Mouse (Mus musculus): ENCODE measurements at regions not wholly inside any gene's neighbourhood (a gene's known extent, or its start where the extent isn't known, plus 50 kb on each side); places are given as distances from the start of the nearest gene placed in this dataset.

DNA sequence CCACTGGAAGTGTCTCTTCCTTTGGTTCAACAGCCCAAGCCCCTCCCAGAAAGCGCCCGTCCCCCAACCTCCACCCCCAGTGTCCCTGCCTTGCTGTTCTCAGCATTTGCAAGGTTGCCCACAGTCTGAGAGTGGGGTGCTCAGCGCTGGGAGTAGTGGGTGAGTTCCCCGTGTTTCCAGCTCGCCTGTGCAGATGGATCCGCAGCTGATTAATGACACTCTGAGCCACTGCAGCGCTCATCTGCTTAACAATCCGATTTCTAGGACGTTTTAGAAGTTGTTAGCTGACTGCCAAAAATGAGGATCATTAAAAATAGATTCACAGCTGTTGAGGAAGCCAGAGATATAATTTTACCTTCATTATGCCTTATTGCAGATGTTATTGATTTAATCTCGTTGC lies 280.0 kb upstream of the Npvf start:
- Histone ChIP-seq H3K4me3 (ENCODE audit: low read depth, low read length) (no peak overlapping the region), H3K27ac (ENCODE audit: low read length) (peak overlapping the region; percentile 54), H3K36me3 (ENCODE audit: control insufficient read depth, insufficient read depth, low read length) (no peaks in the 10 kb centered on the region), H3K4me2 (ENCODE audit: low read length) (no peak overlapping the region), H3K27me3 (ENCODE audit: control insufficient read depth, insufficient read depth, low read depth, low read length) (no peaks in the 10 kb centered on the region), H3K9me3 (replicated peaks; ENCODE audit: control insufficient read depth, low read length, poor library complexity, severe bottlenecking) (no peaks in the 10 kb centered on the region), H3K9ac (ENCODE audit: low read depth, low read length) (no peak overlapping the region; the same call in 1 of the 2 replicates), H3K4me1 (ENCODE audit: control insufficient read depth, insufficient read depth, low read length) (no peaks in the 10 kb centered on the region)
- no peak for ATAC-seq
- WGBS, result 66% methylated on average over 10 of the region's 10 CpGs

DNA sequence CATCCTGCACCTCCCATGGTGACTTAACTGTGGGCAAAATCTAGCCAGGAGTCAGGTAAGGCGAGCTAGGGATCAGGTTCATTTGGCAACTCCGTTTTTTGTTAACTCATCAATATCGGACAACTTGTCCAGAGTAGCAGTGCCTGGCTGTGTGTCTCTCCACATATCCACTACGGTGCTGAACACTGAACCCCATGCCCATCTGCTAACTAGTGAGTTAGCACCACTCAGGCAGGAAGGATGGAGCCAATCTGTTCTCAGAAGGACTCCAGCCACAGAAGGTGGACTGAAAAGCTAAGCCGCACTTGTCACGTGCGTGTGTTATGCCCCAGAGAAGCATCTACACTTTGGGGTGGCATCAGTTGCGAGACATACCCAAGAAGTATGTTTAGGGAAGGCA lies 282.1 kb upstream of the Npvf start:
- ATAC-seq, result no peak
- Histone ChIP-seq H3K4me1 (ENCODE audit: control insufficient read depth, insufficient read depth, low read length) (no peaks in the 10 kb centered on the region), H3K27ac (ENCODE audit: low read length) (no peak overlapping the region), H3K27me3 (ENCODE audit: control insufficient read depth, insufficient read depth, low read depth, low read length) (no peaks in the 10 kb centered on the region), H3K9me3 (replicated peaks; ENCODE audit: control insufficient read depth, low read length, poor library complexity, severe bottlenecking) (no peaks in the 10 kb centered on the region), H3K9ac (ENCODE audit: low read depth, low read length) (no peak overlapping the region), H3K4me2 (ENCODE audit: low read length) (no peak overlapping the region), H3K36me3 (ENCODE audit: control insufficient read depth, insufficient read depth, low read length) (no peaks in the 10 kb centered on the region), H3K4me3 (ENCODE audit: low read depth, low read length) (no peak overlapping the region)
- 87% methylated on average over 8 of the region's 8 CpGs for WGBS

DNA sequence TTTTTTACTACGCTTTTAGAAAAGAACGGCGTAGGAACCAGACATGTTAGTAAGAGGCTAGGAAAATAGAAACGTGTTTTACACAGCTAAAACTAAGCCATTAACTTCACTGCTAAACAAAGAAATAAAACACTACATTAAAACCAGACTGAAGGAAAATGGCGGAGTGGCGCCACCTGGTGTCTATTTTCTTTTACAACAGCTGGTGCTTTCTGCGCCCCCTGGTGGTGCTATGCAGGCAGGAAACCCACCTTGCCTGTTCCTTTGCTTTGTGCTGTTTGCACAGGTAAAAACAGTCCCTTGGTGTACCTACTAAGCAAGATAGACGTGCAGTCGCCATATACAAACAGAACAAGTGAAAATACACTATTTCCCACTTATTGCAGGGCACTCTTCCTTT lies 282.9 kb upstream of the Npvf start:
- H3K36me3 ChIP-seq (ENCODE audit: control insufficient read depth, insufficient read depth, low read length), result no peaks in the 10 kb centered on the region
- ATAC-seq, result no peak
- H3K4me2 ChIP-seq (ENCODE audit: low read length), result no peak overlapping the region
- H3K27me3 ChIP-seq (ENCODE audit: control insufficient read depth, insufficient read depth, low read depth, low read length), result no peaks in the 10 kb centered on the region
- WGBS, result 31% methylated on average over 9 of the region's 9 CpGs
- H3K9me3 ChIP-seq (replicated peaks; ENCODE audit: control insufficient read depth, low read length, poor library complexity, severe bottlenecking), result no peaks in the 10 kb centered on the region
- H3K4me3 ChIP-seq (ENCODE audit: low read depth, low read length), result no peak overlapping the region
- no peak overlapping the region for H3K27ac ChIP-seq (ENCODE audit: low read length)
- no peak overlapping the region for H3K9ac ChIP-seq (ENCODE audit: low read depth, low read length)
- no peaks in the 10 kb centered on the region; the same call in 1 of the 2 replicates for H3K4me1 ChIP-seq (ENCODE audit: control insufficient read depth, insufficient read depth, low read length)

DNA sequence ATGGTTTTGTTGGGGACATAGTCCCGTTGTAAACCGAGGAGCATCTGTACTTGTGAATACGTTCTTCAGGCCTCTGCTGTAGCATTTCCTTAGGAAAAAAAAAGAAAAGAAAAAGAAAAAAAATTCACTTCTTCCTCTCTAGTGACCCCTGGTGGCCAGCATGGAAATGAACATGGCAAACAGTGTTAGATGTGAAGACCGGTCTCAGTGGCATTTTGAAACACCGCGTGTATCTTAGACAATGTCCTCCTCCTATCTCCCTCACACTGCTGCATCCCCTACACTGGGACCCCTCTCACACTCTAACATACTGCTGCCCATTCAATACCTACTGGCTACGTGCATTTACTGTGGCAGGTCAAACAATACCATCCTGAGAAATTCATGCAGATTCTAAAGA lies 284.6 kb upstream of the Npvf start:
- Histone ChIP-seq H3K27ac (ENCODE audit: low read length) (no peak overlapping the region), H3K9ac (ENCODE audit: low read depth, low read length) (no peak overlapping the region), H3K36me3 (ENCODE audit: control insufficient read depth, insufficient read depth, low read length) (no peaks in the 10 kb centered on the region), H3K27me3 (ENCODE audit: control insufficient read depth, insufficient read depth, low read depth, low read length) (no peaks in the 10 kb centered on the region), H3K4me2 (ENCODE audit: low read length) (no peak overlapping the region), H3K9me3 (replicated peaks; ENCODE audit: control insufficient read depth, low read length, poor library complexity, severe bottlenecking) (no peaks in the 10 kb centered on the region), H3K4me3 (ENCODE audit: low read depth, low read length) (no peak overlapping the region), H3K4me1 (ENCODE audit: control insufficient read depth, insufficient read depth, low read length) (peaks cover 4% of the 10 kb centered on the region; the same call in 1 of the 2 replicates)
- WGBS, result 21% methylated on average over 7 of the region's 7 CpGs
- ATAC-seq, result no peak

DNA sequence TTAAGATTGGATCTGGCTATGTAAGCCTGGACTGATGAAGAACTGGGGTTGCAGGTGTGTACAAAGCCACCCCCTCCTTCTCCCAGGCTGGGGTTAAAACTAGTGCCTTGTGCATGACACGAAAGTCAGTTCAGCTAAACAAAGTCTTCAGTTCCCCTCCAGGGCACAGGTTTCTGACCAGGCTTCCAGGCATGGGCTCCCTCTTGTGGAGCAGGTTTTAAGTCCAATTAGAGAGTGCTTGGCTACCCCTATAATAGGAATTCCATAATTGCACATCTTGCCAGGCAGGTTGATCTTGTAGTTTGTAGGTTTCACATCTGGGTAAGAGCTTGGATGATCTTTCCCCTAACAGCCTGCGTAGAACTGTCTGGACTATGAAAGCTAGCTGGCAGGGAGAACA lies 285.2 kb upstream of the Npvf start:
- H3K27me3 ChIP-seq (ENCODE audit: control insufficient read depth, insufficient read depth, low read depth, low read length), result no peaks in the 10 kb centered on the region
- H3K9ac ChIP-seq (ENCODE audit: low read depth, low read length), result no peak overlapping the region
- no peak overlapping the region for H3K4me3 ChIP-seq (ENCODE audit: low read depth, low read length)
- H3K9me3 ChIP-seq (replicated peaks; ENCODE audit: control insufficient read depth, low read length, poor library complexity, severe bottlenecking), result no peaks in the 10 kb centered on the region
- peaks cover 4% of the 10 kb centered on the region; the same call in 1 of the 2 replicates for H3K4me1 ChIP-seq (ENCODE audit: control insufficient read depth, insufficient read depth, low read length)
- no peak overlapping the region for H3K4me2 ChIP-seq (ENCODE audit: low read length)
- H3K36me3 ChIP-seq (ENCODE audit: control insufficient read depth, insufficient read depth, low read length), result no peaks in the 10 kb centered on the region
- WGBS, result 49% methylated on average over 2 of the region's 2 CpGs
- H3K27ac ChIP-seq (ENCODE audit: low read length), result no peak overlapping the region
- ATAC-seq, result no peak

DNA sequence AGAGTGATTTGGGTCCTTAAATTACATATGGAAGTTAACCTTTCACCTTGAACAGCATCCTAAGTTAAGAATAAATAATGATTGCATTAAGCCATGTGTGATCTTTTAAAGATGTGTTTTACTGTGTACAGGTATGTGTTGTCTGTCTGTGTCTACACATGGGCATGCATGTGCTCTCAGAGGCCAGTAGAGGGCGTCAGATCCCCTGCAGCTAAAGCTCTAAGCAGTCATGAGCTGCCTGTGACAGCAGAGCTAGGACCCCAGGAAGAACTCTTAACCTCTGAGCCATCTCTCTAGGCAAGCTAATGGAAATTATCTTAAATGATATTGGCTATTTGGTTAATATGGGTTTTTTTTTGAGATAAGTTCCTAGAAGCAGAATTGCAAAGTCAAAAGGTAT lies 285.9 kb upstream of the Npvf start:
- 13% methylated on average over 1 of the region's 1 CpGs for WGBS

DNA sequence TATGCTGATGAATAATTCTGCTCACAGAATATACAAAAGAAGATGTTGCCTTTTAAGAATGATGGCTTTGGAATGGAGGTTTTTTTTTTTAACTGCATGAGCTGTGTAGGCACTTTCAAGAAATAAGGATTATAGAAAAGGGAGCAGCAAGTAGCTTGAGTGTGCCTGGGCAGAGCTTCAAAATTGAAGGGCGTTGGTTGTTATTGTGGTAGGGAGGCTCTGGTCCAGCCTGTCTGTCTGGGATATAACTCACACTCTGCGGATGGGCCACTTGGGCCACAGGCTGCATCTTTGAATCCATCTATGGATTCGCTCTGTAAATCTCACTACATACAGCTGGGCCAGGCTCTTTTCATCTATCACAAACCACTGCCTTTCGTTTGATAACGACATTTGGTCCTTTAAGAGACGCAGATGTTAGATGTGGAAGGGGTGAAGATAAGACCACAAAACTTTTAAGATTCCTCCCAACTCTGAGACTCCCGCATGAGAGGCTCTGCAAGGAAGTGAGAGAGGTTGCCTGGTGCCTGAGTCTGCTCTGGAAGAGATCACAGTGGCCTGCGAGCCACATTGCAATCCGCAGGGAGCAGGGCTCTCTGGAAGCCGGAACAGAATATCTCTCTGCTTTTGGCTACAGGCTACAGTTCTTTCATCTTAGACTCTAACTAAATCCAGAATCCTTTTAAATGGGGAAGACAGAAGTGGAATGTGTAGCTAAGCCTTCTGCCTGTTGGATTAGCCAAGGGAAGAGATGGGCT lies 286.6 kb upstream of the Npvf start:
- peak overlapping the region; percentile 31; the same call in 1 of the 2 replicates for H3K27ac ChIP-seq (ENCODE audit: low read length)
- no peak overlapping the region for H3K9ac ChIP-seq (ENCODE audit: low read depth, low read length)
- H3K4me3 ChIP-seq (ENCODE audit: low read depth, low read length), result no peak overlapping the region
- H3K4me1 ChIP-seq (ENCODE audit: control insufficient read depth, insufficient read depth, low read length), result peaks cover 4% of the 10 kb centered on the region; the same call in 1 of the 2 replicates
- H3K4me2 ChIP-seq (ENCODE audit: low read length), result no peak overlapping the region
- H3K27me3 ChIP-seq (ENCODE audit: control insufficient read depth, insufficient read depth, low read depth, low read length), result no peaks in the 10 kb centered on the region
- H3K9me3 ChIP-seq (replicated peaks; ENCODE audit: control insufficient read depth, low read length, poor library complexity, severe bottlenecking), result no peaks in the 10 kb centered on the region
- no peaks in the 10 kb centered on the region for H3K36me3 ChIP-seq (ENCODE audit: control insufficient read depth, insufficient read depth, low read length)
- no peak for ATAC-seq
- WGBS, result 77% methylated on average over 10 of the region's 10 CpGs

More for the DNA sequence above, 285.9 kb upstream of the Npvf start:
- H3K9ac ChIP-seq (ENCODE audit: low read depth, low read length), result no peak overlapping the region
- no peaks in the 10 kb centered on the region for H3K36me3 ChIP-seq (ENCODE audit: control insufficient read depth, insufficient read depth, low read length)
- H3K27me3 ChIP-seq (ENCODE audit: control insufficient read depth, insufficient read depth, low read depth, low read length), result no peaks in the 10 kb centered on the region
- H3K4me2 ChIP-seq (ENCODE audit: low read length), result no peak overlapping the region
- no peak overlapping the region for H3K4me3 ChIP-seq (ENCODE audit: low read depth, low read length)
- H3K4me1 ChIP-seq (ENCODE audit: control insufficient read depth, insufficient read depth, low read length), result peaks cover 4% of the 10 kb centered on the region; the same call in 1 of the 2 replicates
- no peaks in the 10 kb centered on the region for H3K9me3 ChIP-seq (replicated peaks; ENCODE audit: control insufficient read depth, low read length, poor library complexity, severe bottlenecking)
- no peak overlapping the region for H3K27ac ChIP-seq (ENCODE audit: low read length)
- ATAC-seq, result no peak

DNA sequence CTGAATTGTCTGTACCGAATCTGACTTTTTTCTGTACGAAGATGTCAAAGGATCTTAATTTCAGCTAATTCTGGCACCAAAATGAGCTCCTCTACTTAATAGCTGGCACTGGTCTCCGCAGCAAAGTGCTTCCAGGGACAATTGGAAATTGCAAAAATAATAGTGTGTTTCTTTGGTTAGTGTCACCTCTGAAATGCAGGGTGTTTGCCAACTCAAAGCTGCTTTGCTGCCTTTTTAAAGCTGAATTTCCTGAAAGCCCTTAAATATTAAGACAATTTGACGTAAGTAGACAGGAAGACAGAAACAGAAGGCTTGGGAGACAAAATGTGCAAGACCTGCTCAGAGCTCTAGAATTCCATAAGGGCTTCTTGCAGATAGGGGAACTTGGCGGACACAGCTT lies 288.5 kb upstream of the Npvf start:
- H3K4me2 ChIP-seq (ENCODE audit: low read length), result no peak overlapping the region
- WGBS, result 63% methylated on average over 5 of the region's 5 CpGs
- ATAC-seq, result no peak
- H3K4me3 ChIP-seq (ENCODE audit: low read depth, low read length), result no peak overlapping the region
- H3K9ac ChIP-seq (ENCODE audit: low read depth, low read length), result no peak overlapping the region
- H3K9me3 ChIP-seq (replicated peaks; ENCODE audit: control insufficient read depth, low read length, poor library complexity, severe bottlenecking), result no peaks in the 10 kb centered on the region
- H3K27me3 ChIP-seq (ENCODE audit: control insufficient read depth, insufficient read depth, low read depth, low read length), result no peaks in the 10 kb centered on the region
- H3K4me1 ChIP-seq (ENCODE audit: control insufficient read depth, insufficient read depth, low read length), result peaks cover 4% of the 10 kb centered on the region; the same call in 1 of the 2 replicates
- no peaks in the 10 kb centered on the region for H3K36me3 ChIP-seq (ENCODE audit: control insufficient read depth, insufficient read depth, low read length)
- no peak overlapping the region for H3K27ac ChIP-seq (ENCODE audit: low read length)

DNA sequence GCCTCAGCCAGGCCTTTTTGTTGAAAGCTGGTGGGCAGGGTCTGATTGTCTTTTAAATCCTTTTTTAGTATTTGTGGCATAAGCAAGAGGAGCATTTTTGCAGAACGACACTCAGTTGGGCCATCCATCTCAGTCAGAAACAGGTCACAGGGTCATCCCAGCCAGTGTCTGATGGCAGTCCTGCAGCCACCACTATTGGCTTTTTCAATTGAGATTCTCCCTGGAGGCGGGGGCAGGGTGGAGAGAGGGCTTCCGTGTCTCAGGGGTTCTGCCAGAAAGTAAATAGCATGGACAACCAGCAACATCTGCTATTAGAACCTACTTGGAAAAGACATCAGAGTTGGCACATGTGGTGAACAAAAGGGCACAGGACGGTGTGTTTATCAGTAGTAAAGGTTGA lies 293.8 kb upstream of the Npvf start:
- H3K4me1 ChIP-seq (ENCODE audit: control insufficient read depth, insufficient read depth, low read length), result peaks cover 6% of the 10 kb centered on the region
- H3K4me2 ChIP-seq (ENCODE audit: low read length), result no peak overlapping the region
- WGBS, result 84% methylated on average over 4 of the region's 4 CpGs
- no peaks in the 10 kb centered on the region for H3K9me3 ChIP-seq (replicated peaks; ENCODE audit: control insufficient read depth, low read length, poor library complexity, severe bottlenecking)
- H3K27me3 ChIP-seq (ENCODE audit: control insufficient read depth, insufficient read depth, low read depth, low read length), result no peaks in the 10 kb centered on the region
- ATAC-seq, result no peak
- no peak overlapping the region for H3K4me3 ChIP-seq (ENCODE audit: low read depth, low read length)
- no peak overlapping the region for H3K27ac ChIP-seq (ENCODE audit: low read length)
- H3K36me3 ChIP-seq (ENCODE audit: control insufficient read depth, insufficient read depth, low read length), result no peaks in the 10 kb centered on the region
- H3K9ac ChIP-seq (ENCODE audit: low read depth, low read length), result no peak overlapping the region

Measured in midbrain, embryonic 16.5 days (tissue).